Mouse (Mus musculus) mature B cell (primary cell): ENCODE results near the gene Hsd3b6.
"Not testable (repeated sequence)": the region's sequence is repeated elsewhere in the genome, so short reads cannot be mapped to it uniquely, and the experiment has no call there.

Experiments
- in situ Hi-C: fragments of 300-500 bp; cut with MboI; formaldehyde crosslinking; loops from 2 replicates; pipeline ENCODE4 v1.14.3; 2019

The Hsd3b6 gene

GRCm38 (mm10) chr3:98814101-98814670, at the start of gene Hsd3b6:
Hsd3b6 (minus strand) TSS chr3:98814443.
- in situ Hi-C loops: no loop called here

GRCm38 (mm10) chr3:98862800-98863199, 48.6 kb upstream of the Hsd3b6 start:
- in situ Hi-C loops: no loop called here

- in situ Hi-C loops: no loop called here
Observed at GRCm38 (mm10) chr3:98859576-98859975, 45.3 kb upstream of the Hsd3b6 start, which contains the start of gene Hsd3b1. Hsd3b1 (minus strand) TSS chr3:98859794.

- in situ Hi-C loops: no loop called here
Observed at GRCm38 (mm10) chr3:98858051-98858450, 43.8 kb upstream of the Hsd3b6 start.

GRCm38 (mm10) chr3:98856892-98857291, 42.6 kb upstream of the Hsd3b6 start:
- in situ Hi-C loops: no loop called here

GRCm38 (mm10) chr3:98855160-98855559, 40.9 kb upstream of the Hsd3b6 start:
- in situ Hi-C loops: no loop called here

- in situ Hi-C loops: no loop called here
Observed at GRCm38 (mm10) chr3:98853685-98854084, 39.4 kb upstream of the Hsd3b6 start.

GRCm38 (mm10) chr3:98853051-98853450, 38.8 kb upstream of the Hsd3b6 start:
- in situ Hi-C loops: no loop called here

- in situ Hi-C loops: no loop called here
Observed at GRCm38 (mm10) chr3:98852631-98853030, 38.4 kb upstream of the Hsd3b6 start.

- in situ Hi-C loops: no loop called here
Observed at GRCm38 (mm10) chr3:98851853-98852252, 37.6 kb upstream of the Hsd3b6 start.

GRCm38 (mm10) chr3:98850262-98850661, 36.0 kb upstream of the Hsd3b6 start:
- in situ Hi-C loops: no loop called here

- in situ Hi-C loops: no loop called here
Observed at GRCm38 (mm10) chr3:98848898-98849297, 34.7 kb upstream of the Hsd3b6 start.

- in situ Hi-C loops: not testable (repeated sequence)
Observed at GRCm38 (mm10) chr3:98812653-98813052, 1.6 kb downstream of the Hsd3b6 start.

- in situ Hi-C loops: not testable (repeated sequence)
Observed at GRCm38 (mm10) chr3:98805032-98805431, 9.2 kb downstream of the Hsd3b6 start.

- in situ Hi-C loops: no loop called here
Observed at GRCm38 (mm10) chr3:98786551-98786950, 27.7 kb downstream of the Hsd3b6 start.

GRCm38 (mm10) chr3:98782181-98782868, 31.9 kb downstream of the Hsd3b6 start:
- in situ Hi-C loops: no loop called here

GRCm38 (mm10) chr3:98780921-98781320, 33.3 kb downstream of the Hsd3b6 start:
- in situ Hi-C loops: no loop called here

- in situ Hi-C loops: no loop called here
Observed at GRCm38 (mm10) chr3:98764155-98764554, 50.1 kb downstream of the Hsd3b6 start.

GRCm38 (mm10) chr3:98756836-98757235, 57.4 kb downstream of the Hsd3b6 start:
- in situ Hi-C loops: no loop called here
